In genomic region chr2:44590881-44591280, GRCm38 (mm10) we compare ENCODE assay signal across 15 mouse cellular contexts.
A peak's percentile ranks its signal among the peaks of the same experiment; 100 is the strongest.
DNase-seq lines count a peak whose midpoint lies in the region; ATAC-seq lines count a peak whose summit lies in the region.
"Had no signal": no experiment of that assay in that cellular context is flagged by ENCODE, and none has a peak within 500 bp of the region (broad histone marks: within the 10 kb centered on the region; RNA-seq: fewer than 3 reads in every experiment).

No protein-coding gene starts in this region.

- 0 out of 2 replicates have a peak, but pooled peaks have one; percentile 58 for ATAC-seq in heart, embryonic 16.5 days (replicated peaks; ENCODE audit: extremely low read depth, insufficient read depth, low FRiP score)
- ATAC-seq in hindbrain, embryonic 16.5 days = peak; percentile 80
- ATAC-seq: Patski had no signal

- H3K4me2 ChIP-seq in heart, embryonic 16.5 days (ENCODE audit: low read depth, low read length) = no peak overlapping the region
- no peak overlapping the region for H3K4me2 ChIP-seq in hindbrain, embryonic 16.5 days (ENCODE audit: low read length)
- H3K4me2 ChIP-seq: limb, embryonic 12.5 days; liver, embryonic 15.5 days had no signal

- 38% methylated on average over 4 of the region's 4 CpGs for WGBS in heart, embryonic 16.5 days
- 45% methylated on average over 4 of the region's 4 CpGs for WGBS in hindbrain, embryonic 16.5 days

- no peaks in the 10 kb centered on the region for H3K27me3 ChIP-seq in heart, embryonic 16.5 days (ENCODE audit: control insufficient read depth, insufficient read depth, low read length)
- H3K27me3 ChIP-seq in hindbrain, embryonic 16.5 days (replicated peaks; ENCODE audit: control insufficient read depth, insufficient read depth, low read length) = no peaks in the 10 kb centered on the region
- H3K27me3 ChIP-seq: limb, embryonic 12.5 days; liver, embryonic 15.5 days; Patski had no signal

- H3K36me3 ChIP-seq in heart, embryonic 16.5 days (ENCODE audit: control insufficient read depth, insufficient read depth) = no peaks in the 10 kb centered on the region
- H3K36me3 ChIP-seq in hindbrain, embryonic 16.5 days (ENCODE audit: control insufficient read depth, insufficient read depth, low read length) = no peaks in the 10 kb centered on the region
- H3K36me3 ChIP-seq: limb, embryonic 12.5 days; liver, embryonic 15.5 days had no signal

- intact Hi-C loops in left cerebral cortex, postnatal 4 days (cut with DNase I) = no loop called here
- intact Hi-C loops in left cerebral cortex, postnatal 25 days (cut with DNase I) = no loop called here

- 0 out of 2 replicates have a peak, but pooled peaks cover 2% of the 10 kb centered on the region for H3K4me1 ChIP-seq in heart, embryonic 16.5 days (ENCODE audit: control insufficient read depth, insufficient read depth, low read length)
- no peaks in the 10 kb centered on the region for H3K4me1 ChIP-seq in hindbrain, embryonic 16.5 days (ENCODE audit: control insufficient read depth, insufficient read depth, low read depth, low read length)
- H3K4me1 ChIP-seq: limb, embryonic 12.5 days; liver, embryonic 15.5 days had no signal

- no peak overlapping the region for H3K9ac ChIP-seq in heart, embryonic 16.5 days (ENCODE audit: low read length)
- H3K9ac ChIP-seq in hindbrain, embryonic 16.5 days (ENCODE audit: low read depth, low read length) = no peak overlapping the region
- H3K9ac ChIP-seq: limb, embryonic 12.5 days; liver, embryonic 15.5 days had no signal

- peak; percentile 9 for DNase-seq in adrenal gland, postnatal 25 days
- DNase-seq in adrenal gland, adult 2 months = no peak
- no peak for DNase-seq in heart, adult 18-20 months
- peak; percentile 59 for DNase-seq in left cerebral cortex, postnatal 4 days
- DNase-seq in left cerebral cortex, postnatal 25 days (ENCODE audit: low spot score in 2 of 2) = no peak
- no peak for DNase-seq in right cerebral cortex, postnatal 25 days
- DNase-seq: heart, postnatal 36 days; layer of hippocampus, postnatal 36 days; right cerebral cortex, postnatal 14 days; thymus, adult 2 months had no signal

- H3K4me3 ChIP-seq in heart, embryonic 16.5 days (ENCODE audit: low read length) = no peak overlapping the region
- H3K4me3 ChIP-seq in hindbrain, embryonic 16.5 days (ENCODE audit: low read length) = no peak overlapping the region
- H3K4me3 ChIP-seq: limb, embryonic 12.5 days; liver, embryonic 15.5 days had no signal

- no peaks in the 10 kb centered on the region; the same call in 1 of the 2 replicates for H3K9me3 ChIP-seq in heart, embryonic 16.5 days (replicated peaks; ENCODE audit: control insufficient read depth, low read length)
- H3K9me3 ChIP-seq in hindbrain, embryonic 16.5 days (ENCODE audit: control insufficient read depth, low read length) = no peaks in the 10 kb centered on the region
- H3K9me3 ChIP-seq: liver, embryonic 15.5 days had no signal

- no peak overlapping the region for H3K27ac ChIP-seq in heart, embryonic 16.5 days (ENCODE audit: low read length)
- H3K27ac ChIP-seq in hindbrain, embryonic 16.5 days (ENCODE audit: low read depth, low read length) = no peak overlapping the region
- H3K27ac ChIP-seq: limb, embryonic 12.5 days; liver, embryonic 15.5 days had no signal

Comparison
In these comparisons a context has a peak if more than half of its experiments do, and no peak if none do; other contexts are left out.
1. DNase-seq: peak in adrenal gland, postnatal 25 days (single experiment) and left cerebral cortex, postnatal 4 days (single experiment); none in adrenal gland, adult 2 months (single experiment), heart, adult 18-20 months (0 of 2), left cerebral cortex, postnatal 25 days (0 of 2) and right cerebral cortex, postnatal 25 days (single experiment).